Mouse (Mus musculus): ENCODE measurements around the gene Eif3c. TPM values are rescaled to one million over a fixed set of nuclear protein-coding genes. Genes with fewer than 3 reads are reported as not detected.

Eif3c gene
- total and polyA plus RNA-seq, 3 experiments = 233 to 819 (median 404) TPM

GRCm38 (mm10) chr7:126554796-126555195 lies 11.4 kb downstream of the Eif3c start:
- H3K9me3 ChIP-seq (replicated peaks; ENCODE audit: insufficient read depth, low read length) = no peaks in the 10 kb centered on the region
- DNase-seq (ENCODE audit: low read depth, low spot score) = no peak
- no peaks in the 10 kb centered on the region for H3K27me3 ChIP-seq (ENCODE audit: control insufficient read depth in 1 of 2, insufficient read depth in 2 of 2, low read length in 2 of 2)
- no peaks in the 10 kb centered on the region; a peak in 1 of 4 replicates for H3K4me1 ChIP-seq (ENCODE audit: control insufficient read depth in 1 of 2, insufficient read depth in 2 of 2, low read length in 2 of 2)
- no peak overlapping the region for H3K27ac ChIP-seq (ENCODE audit: control insufficient read depth, low read depth, low read length)
- no peak overlapping the region for H3K9ac ChIP-seq (ENCODE audit: control insufficient read depth, low read depth, low read length, poor library complexity, severe bottlenecking)
- H3K79me2 ChIP-seq (ENCODE audit: control insufficient read depth, insufficient read depth, low read length, poor library complexity) = peaks cover 5% of the 10 kb centered on the region; the same call in 1 of the 2 replicates
- TF ChIP-seq CHD2 (IDR thresholded peaks at IDR 0.05; ENCODE audit: low read length) (no peak), CTCF (IDR thresholded peaks at IDR 0.05 in 2 of 3, conservative IDR thresholded peaks at IDR 0.05 in 1 of 3; ENCODE audit: control insufficient read depth in 1 of 3, insufficient read depth in 1 of 3, low read depth in 2 of 3, low read length in 3 of 3, poor library complexity in 1 of 3, severe bottlenecking in 1 of 3) (peak in 1 of 3 experiments; percentile 27; a peak in 1 of 6 replicates), NRF1 (IDR thresholded peaks at IDR 0.05; ENCODE audit: insufficient read depth, low read depth, low read length, poor library complexity, severe bottlenecking) (no peak), POLR2AphosphoS2 (IDR thresholded peaks at IDR 0.05; ENCODE audit: low read length) (0 out of 2 replicates have a peak, but pooled peaks have one; percentile 11), MAX (IDR thresholded peaks at IDR 0.05; ENCODE audit: low read length) (no peak), RAD21 (IDR thresholded peaks at IDR 0.05; ENCODE audit: low read depth, low read length) (peak; percentile 11), USF1 (IDR thresholded peaks at IDR 0.05; ENCODE audit: low read depth, low read length) (no peak), NELFE (IDR thresholded peaks at IDR 0.05; ENCODE audit: low read depth, low read length) (no peak), MYC (IDR thresholded peaks at IDR 0.05; ENCODE audit: low read depth, low read length) (no peak), MAZ (IDR thresholded peaks at IDR 0.05; ENCODE audit: low read depth, low read length) (no peak)
- peaks cover 0 to 74% of the 10 kb centered on the region in 2 experiments; a peak in 2 of 4 replicates for H3K36me3 ChIP-seq (ENCODE audit: control insufficient read depth in 1 of 2, insufficient read depth in 2 of 2, low read length in 2 of 2)
- H3K4me3 ChIP-seq (ENCODE audit: control insufficient read depth in 1 of 2, insufficient read depth in 1 of 2, low read depth in 2 of 2, low read length in 2 of 2) = no peak overlapping the region

GRCm38 (mm10) chr7:126545631-126546030 lies 20.6 kb downstream of the Eif3c start:
- Histone ChIP-seq H3K27me3 (ENCODE audit: control insufficient read depth in 1 of 2, insufficient read depth in 2 of 2, low read length in 2 of 2) (no peaks in the 10 kb centered on the region), H3K36me3 (ENCODE audit: control insufficient read depth in 1 of 2, insufficient read depth in 2 of 2, low read length in 2 of 2) (peaks cover 0 to 21% of the 10 kb centered on the region in 2 experiments), H3K4me1 (ENCODE audit: control insufficient read depth in 1 of 2, insufficient read depth in 2 of 2, low read length in 2 of 2) (no peaks in the 10 kb centered on the region), H3K9me3 (replicated peaks; ENCODE audit: insufficient read depth, low read length) (no peaks in the 10 kb centered on the region), H3K27ac (ENCODE audit: control insufficient read depth, low read depth, low read length) (no peak overlapping the region), H3K79me2 (ENCODE audit: control insufficient read depth, insufficient read depth, low read length, poor library complexity) (no peaks in the 10 kb centered on the region; the same call in 1 of the 2 replicates), H3K9ac (ENCODE audit: control insufficient read depth, low read depth, low read length, poor library complexity, severe bottlenecking) (no peak overlapping the region), H3K4me3 (ENCODE audit: control insufficient read depth in 1 of 2, insufficient read depth in 1 of 2, low read depth in 2 of 2, low read length in 2 of 2) (no peak overlapping the region)
- peak; percentile 72; the same call in 1 of the 2 replicates for TF ChIP-seq POLR2AphosphoS2 (IDR thresholded peaks at IDR 0.05; ENCODE audit: low read length)
- peak in 1 of 2 experiments; percentile 37; a peak in 2 of 4 replicates for TF ChIP-seq POLR2A (IDR thresholded peaks at IDR 0.05; ENCODE audit: control insufficient read depth in 1 of 2, insufficient read depth in 1 of 2, low read depth in 1 of 2, low read length in 2 of 2, poor library complexity in 1 of 2)
- TF ChIP-seq MEF2A (IDR thresholded peaks at IDR 0.05; ENCODE audit: extremely low read depth, insufficient replicate concordance, low read depth, low read length, poor library complexity, severe bottlenecking) = no peak
- no peak for TF ChIP-seq BHLHE40 (IDR thresholded peaks at IDR 0.05; ENCODE audit: borderline replicate concordance, low read depth, low read length)
- no peak for TF ChIP-seq ZC3H11A (IDR thresholded peaks at IDR 0.05; ENCODE audit: low read depth, low read length)
- TF ChIP-seq MAFK (IDR thresholded peaks at IDR 0.05; ENCODE audit: borderline replicate concordance, low read depth, low read length) = no peak
- DNase-seq (ENCODE audit: low read depth, low spot score) = peak; percentile 58

Data from MEL (cell line).